Mouse (Mus musculus) spleen, adult 2 months (tissue): ENCODE measurements around the gene Gm20388. TPM values are rescaled to one million over a fixed set of nuclear protein-coding genes. Genes with fewer than 3 reads are reported as not detected.

ENCODE experiments used
- DNase-seq, 2 experiments: peaks; one replicate each; pipeline versions ENCODE4 v3.0.0 to v3.0.0-alpha.2; 2012 to 2021; ENCODE audit warnings: low spot score in 2 of 2, low read depth in 1 of 2
- H3K27ac ChIP-seq: fragments of 200-500 bp; 2 replicates; pipeline ENCODE4 v1.5.1; 2012; ENCODE audit warnings: low read length, inconsistent platforms; ENCODE audit not compliant: insufficient read depth
- H3K27me3 ChIP-seq: fragments of 200-500 bp; 2 replicates; pipeline ENCODE4 v1.6.1; 2012; ENCODE audit warnings: mild to moderate bottlenecking, moderate library complexity, low read length, inconsistent platforms; ENCODE audit not compliant: control insufficient read depth, insufficient read depth
- H3K36me3 ChIP-seq: fragments of 200-500 bp; 2 replicates; pipeline ENCODE4 v1.6.1; 2012; ENCODE audit warnings: mild to moderate bottlenecking, low read length, inconsistent platforms; ENCODE audit not compliant: control insufficient read depth, insufficient read depth
- H3K4me1 ChIP-seq: fragments of 200-500 bp; 2 replicates; pipeline ENCODE4 v1.6.1; 2011; ENCODE audit warnings: inconsistent platforms; ENCODE audit not compliant: control insufficient read depth, insufficient read depth, insufficient read length
- H3K4me3 ChIP-seq: fragments of 200-500 bp; 2 replicates; pipeline ENCODE4 v1.5.1; 2011; ENCODE audit warnings: mild to moderate bottlenecking, inconsistent platforms; ENCODE audit not compliant: insufficient read depth, insufficient read length; ENCODE audit errors: extremely low read depth
- CTCF ChIP-seq: fragments of 200-500 bp; IDR thresholded peaks from 2 replicates; pipeline ENCODE4 v1.5.1; 2011; ENCODE audit warnings: mild to moderate bottlenecking, inconsistent platforms; ENCODE audit not compliant: insufficient read depth, insufficient read length, insufficient replicate concordance; ENCODE audit errors: extremely low read depth
- POLR2A ChIP-seq: fragments of 200-500 bp; IDR thresholded peaks from 2 replicates; pipeline ENCODE4 v1.6.1; 2011; ENCODE audit warnings: low read depth, low read length, inconsistent platforms
- WGBS: fragments of 180-500 bp; shearing (Covaris S2); methylation state at CpG from one replicate; pipeline ENCODE4 v1.1.7; 2018; 5-methylcytosine and 5-hydroxymethylcytosine counted together
- polyA plus RNA-seq: library from polyadenylated mRNA; depleted of rRNA; stranded (reverse); fragments of >200 nt; gene quantifications from 2 replicates; pipeline ENCODE4 v1.2.3, GENCODE M21; 2012

Gm20388 gene
- polyA plus RNA-seq, 1 experiment = 26.1 TPM

DNA sequence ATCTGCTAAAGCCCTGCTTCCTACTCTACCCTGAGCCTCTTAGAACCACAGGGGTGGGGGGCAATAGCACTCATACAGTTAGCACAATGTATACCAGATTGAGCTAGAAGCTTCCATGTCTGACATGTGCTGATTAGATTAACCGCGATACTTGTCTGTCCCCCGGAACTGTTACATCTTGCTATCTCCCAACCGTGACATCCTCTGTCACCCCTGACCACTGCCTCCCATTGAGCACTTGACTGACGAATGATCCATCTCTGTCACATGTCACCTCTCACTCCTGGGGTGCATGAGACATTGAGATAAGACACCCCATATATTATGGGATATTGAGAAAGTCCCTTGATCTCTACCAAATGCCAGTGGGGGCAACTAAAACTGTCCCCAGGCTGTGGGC, 115.6 kb downstream of the Gm20388 start:
- TF ChIP-seq CTCF (no peak), POLR2A (no peak)
- no peak for DNase-seq
- no peak overlapping the region for H3K27ac ChIP-seq
- H3K27me3 ChIP-seq = no peaks in the 10 kb centered on the region
- WGBS = 74% methylated on average over 5 of the region's 5 CpGs
- no peaks in the 10 kb centered on the region for H3K4me1 ChIP-seq
- H3K36me3 ChIP-seq = no peaks in the 10 kb centered on the region
- H3K4me3 ChIP-seq = no peak overlapping the region

GRCm38 (mm10) chr8:120026991-120027390, 116.3 kb downstream of the Gm20388 start:
- H3K4me3 ChIP-seq = no peak overlapping the region
- no peaks in the 10 kb centered on the region for H3K36me3 ChIP-seq
- TF ChIP-seq CTCF (no peak), POLR2A (no peak)
- H3K4me1 ChIP-seq = no peaks in the 10 kb centered on the region
- no peak for DNase-seq
- no peaks in the 10 kb centered on the region for H3K27me3 ChIP-seq
- no peak overlapping the region for H3K27ac ChIP-seq
- WGBS = 23% methylated on average over 6 of the region's 6 CpGs

GRCm38 (mm10) chr8:120030447-120030846, 119.8 kb downstream of the Gm20388 start:
- H3K27ac ChIP-seq = no peak overlapping the region
- H3K4me1 ChIP-seq = no peaks in the 10 kb centered on the region; the same call in 1 of the 2 replicates
- 88% methylated on average over 5 of the region's 5 CpGs for WGBS
- H3K27me3 ChIP-seq = no peaks in the 10 kb centered on the region
- TF ChIP-seq POLR2A = no peak
- no peak for TF ChIP-seq CTCF
- no peaks in the 10 kb centered on the region for H3K36me3 ChIP-seq
- H3K4me3 ChIP-seq = no peak overlapping the region
- no peak for DNase-seq

GRCm38 (mm10) chr8:120032549-120033208, 122.0 kb downstream of the Gm20388 start:
- DNase-seq = no peak
- no peak for TF ChIP-seq POLR2A
- no peak for TF ChIP-seq CTCF
- Histone ChIP-seq H3K4me1 (no peaks in the 10 kb centered on the region; the same call in 1 of the 2 replicates), H3K4me3 (no peak overlapping the region), H3K27ac (no peak overlapping the region), H3K36me3 (no peaks in the 10 kb centered on the region), H3K27me3 (no peaks in the 10 kb centered on the region)
- WGBS = 36% methylated on average over 5 of the region's 5 CpGs

GRCm38 (mm10) chr8:120034471-120034870, 123.8 kb downstream of the Gm20388 start:
- Histone ChIP-seq H3K4me3 (no peak overlapping the region), H3K27me3 (no peaks in the 10 kb centered on the region), H3K4me1 (no peaks in the 10 kb centered on the region; the same call in 1 of the 2 replicates), H3K36me3 (no peaks in the 10 kb centered on the region), H3K27ac (no peak overlapping the region)
- no peak for TF ChIP-seq POLR2A
- TF ChIP-seq CTCF = no peak
- 89% methylated on average over 6 of the region's 6 CpGs for WGBS
- no peak for DNase-seq

DNA sequence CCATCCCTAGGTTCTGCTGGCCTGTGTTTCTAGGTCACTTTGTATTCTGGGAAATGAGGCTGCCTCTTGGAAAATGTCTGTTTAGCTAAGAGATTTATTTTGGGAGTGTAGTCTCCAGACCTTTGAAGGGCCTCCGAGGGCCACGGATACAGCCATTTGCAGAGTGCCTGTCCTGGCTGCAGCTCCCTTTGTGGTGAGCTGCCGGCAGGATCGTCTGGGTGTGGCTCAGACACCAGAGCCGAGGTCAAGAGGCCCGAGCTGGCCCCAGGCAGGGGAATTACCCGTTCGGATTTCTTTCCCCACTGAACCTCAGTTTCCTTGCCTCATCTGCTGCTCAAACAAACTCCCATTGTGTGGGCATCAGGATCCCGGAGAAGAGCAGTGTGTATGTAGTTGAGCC, 125.5 kb downstream of the Gm20388 start:
- Histone ChIP-seq H3K4me1 (no peaks in the 10 kb centered on the region; the same call in 1 of the 2 replicates), H3K27me3 (no peaks in the 10 kb centered on the region), H3K27ac (no peak overlapping the region), H3K36me3 (no peaks in the 10 kb centered on the region), H3K4me3 (no peak overlapping the region)
- 83% methylated on average over 9 of the region's 9 CpGs for whole genome bisulfite sequencing
- no peak for TF ChIP-seq CTCF
- TF ChIP-seq POLR2A = no peak
- DNase-seq = no peak

DNA sequence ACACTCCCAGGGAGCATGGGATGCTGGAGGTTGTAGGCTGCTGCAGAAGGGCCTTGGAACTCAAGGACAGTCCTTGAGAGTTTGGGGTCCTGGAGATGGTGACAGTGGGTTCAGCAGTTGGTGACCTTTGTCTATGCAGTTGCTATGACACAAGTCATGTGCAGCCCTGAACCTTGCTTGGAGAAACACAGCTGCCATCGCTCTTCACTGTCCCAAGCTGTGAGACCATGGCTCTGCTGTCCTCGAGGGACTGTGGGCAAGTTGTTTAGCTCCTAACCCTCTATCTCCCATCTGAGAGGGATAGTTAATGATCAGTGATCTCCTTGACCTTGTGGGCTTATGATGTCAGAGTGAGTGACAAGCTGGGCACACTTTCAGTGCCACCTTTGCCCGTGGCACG, 125.9 kb downstream of the Gm20388 start:
- 83% methylated on average over 4 of the region's 4 CpGs for WGBS
- H3K36me3 ChIP-seq = no peaks in the 10 kb centered on the region
- TF ChIP-seq POLR2A (no peak), CTCF (no peak)
- H3K27me3 ChIP-seq = no peaks in the 10 kb centered on the region
- no peak overlapping the region for H3K27ac ChIP-seq
- H3K4me1 ChIP-seq = no peaks in the 10 kb centered on the region; the same call in 1 of the 2 replicates
- DNase-seq = no peak
- H3K4me3 ChIP-seq = no peak overlapping the region
